Mouse (Mus musculus): ENCODE measurements around the gene Vmn1r55.
A peak's percentile ranks its signal among the peaks of the same experiment; 100 is the strongest.
"Not testable (repeated sequence)": the region's sequence is repeated elsewhere in the genome, so short reads cannot be mapped to it uniquely, and the experiment has no call there.

Vmn1r55 gene

DNA sequence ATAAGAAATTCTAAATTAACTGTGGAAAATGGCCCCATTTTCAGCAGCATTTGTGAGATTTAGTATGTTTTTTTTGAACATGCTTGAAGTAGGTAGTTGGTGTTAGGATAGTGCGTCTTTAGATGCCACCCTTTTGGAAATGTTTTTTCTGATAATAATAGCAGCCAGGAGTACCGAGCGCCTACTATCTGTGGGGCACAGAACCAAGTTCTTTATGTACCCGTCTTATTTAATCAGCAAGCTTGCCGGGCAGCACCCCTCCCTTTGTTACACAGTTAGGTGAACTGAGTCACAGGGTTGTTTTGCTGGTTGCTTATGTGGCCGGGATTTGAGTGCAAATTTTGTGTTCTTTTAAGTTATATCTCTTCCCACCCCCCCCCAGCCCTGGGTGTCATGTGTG lies 68.2 kb downstream of the Vmn1r55 start:
- no peak for DNase-seq (ENCODE audit: low spot score in 2 of 2)

DNA sequence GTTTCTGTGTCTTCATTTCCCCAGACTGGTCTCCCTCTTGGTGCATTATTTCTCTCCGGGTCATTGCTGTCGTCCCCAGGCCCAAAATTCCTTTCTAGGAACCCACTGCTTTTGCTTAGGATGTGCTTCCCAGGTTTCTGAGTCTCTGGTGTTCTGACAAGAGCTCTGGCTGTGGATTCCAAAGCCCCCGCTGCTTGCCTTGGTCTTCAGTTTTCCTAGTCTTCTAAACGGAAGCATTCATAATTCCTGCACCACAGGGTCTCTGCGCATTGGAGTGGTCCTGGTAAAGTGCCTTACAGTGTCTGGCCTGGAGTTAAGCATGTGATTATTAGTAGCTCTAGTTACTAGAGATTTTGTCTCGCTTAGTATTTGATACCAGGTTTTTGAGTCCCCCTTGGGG lies 68.7 kb downstream of the Vmn1r55 start:
- no peak for DNase-seq (ENCODE audit: low spot score in 2 of 2)

DNA sequence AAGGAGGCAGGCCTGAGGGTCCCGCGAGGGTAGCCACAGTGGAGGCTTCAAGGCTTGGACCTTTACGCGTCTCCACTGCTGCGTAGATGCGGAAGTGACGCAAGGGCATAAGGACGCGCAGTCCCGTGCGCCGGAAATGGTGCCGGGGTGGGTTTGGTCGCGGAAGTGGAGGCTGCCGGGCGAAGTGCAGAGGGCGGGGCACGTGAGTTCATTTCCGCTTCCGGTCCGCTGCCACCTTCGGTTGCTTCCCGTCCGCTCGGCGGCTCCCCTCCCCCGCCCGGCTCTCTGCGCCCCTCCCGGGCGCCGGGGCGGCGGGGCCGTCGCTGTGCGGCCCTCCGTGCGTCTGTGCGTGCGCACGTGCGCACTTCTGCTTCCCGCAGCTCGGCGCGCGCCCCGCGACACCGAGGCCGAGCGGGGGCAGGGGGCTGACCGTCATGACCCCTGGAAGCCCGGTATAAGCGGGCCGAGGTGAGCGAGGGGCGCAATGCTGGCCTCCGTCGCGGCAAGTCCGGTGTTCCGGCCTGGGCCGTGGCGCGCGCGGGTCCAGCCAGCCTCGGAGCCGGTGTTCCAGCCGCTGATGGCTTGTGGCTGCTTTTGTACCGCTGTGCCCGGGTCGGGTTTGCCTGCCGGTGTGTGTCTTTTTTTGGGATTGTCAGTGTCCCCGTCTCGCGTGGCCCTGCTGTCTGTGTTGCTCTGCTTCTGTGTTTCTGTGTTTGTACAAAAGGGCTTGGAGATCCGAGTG lies 69.3 kb downstream of the Vmn1r55 start, which contains the start of gene Epn1:
Gene Epn1 (plus strand): TSS at position 226 of the 742 bp plus-strand sequence.
- peak; percentile 88 to 97 for DNase-seq (ENCODE audit: low spot score in 2 of 2)

GRCm38 (mm10) chr7:5079365-5080009 lies 70.0 kb downstream of the Vmn1r55 start:
- not testable (repeated sequence) for DNase-seq (ENCODE audit: low spot score in 2 of 2)
